ENCODE assay signal across 9 mouse cellular contexts in the genomic region with DNA sequence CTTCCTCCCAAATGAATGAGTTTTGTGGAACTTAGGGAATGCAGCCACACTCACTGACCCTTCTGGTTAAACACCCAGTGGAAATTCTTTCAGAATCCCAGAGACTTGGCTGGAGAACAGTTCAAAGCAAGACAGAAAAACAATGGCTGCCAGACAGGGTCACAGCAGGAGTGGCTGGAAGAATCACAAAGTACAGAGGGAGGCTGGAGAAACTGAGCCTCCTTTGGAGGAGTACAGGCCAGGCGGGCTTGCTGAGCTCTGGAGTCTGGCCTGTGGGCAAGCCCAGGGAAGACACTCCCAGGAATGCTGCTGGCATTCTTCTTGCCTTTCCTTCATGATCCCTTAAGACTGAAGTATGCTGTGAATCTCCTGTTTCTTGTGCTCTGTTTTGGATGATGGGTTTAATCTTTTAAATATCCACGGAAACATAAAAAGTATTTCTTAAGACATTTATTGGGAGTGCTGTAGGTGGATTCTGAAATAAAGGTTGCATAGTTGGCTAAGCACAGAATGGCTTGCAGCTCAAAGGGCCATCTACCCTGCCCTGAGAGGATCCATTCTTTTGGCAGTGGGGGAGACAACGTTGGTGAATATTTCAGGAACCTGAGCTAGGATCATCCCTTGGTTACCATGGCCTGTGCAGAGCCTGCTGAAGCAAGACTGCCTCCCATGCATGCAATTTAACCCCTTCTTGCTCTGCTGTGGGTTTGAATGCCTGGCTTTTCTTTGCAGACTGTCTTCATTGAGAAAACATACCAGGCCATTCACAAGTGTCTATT.
DNase-seq lines count a peak whose midpoint lies in the region; ATAC-seq lines count a peak whose summit lies in the region.
"Had no signal": no experiment of that assay in that cellular context is flagged by ENCODE, and none has a peak within 500 bp of the region (broad histone marks: within the 10 kb centered on the region; RNA-seq: fewer than 3 reads in every experiment).

No protein-coding gene starts in this region.

- no peaks in the 10 kb centered on the region for H3K27me3 ChIP-seq in midbrain, embryonic 12.5 days
- no peaks in the 10 kb centered on the region for H3K27me3 ChIP-seq in midbrain, embryonic 16.5 days (ENCODE audit: control insufficient read depth, insufficient read depth, low read depth, low read length)
- no peaks in the 10 kb centered on the region for H3K27me3 ChIP-seq in embryonic facial prominence, embryonic 10.5 days (replicated peaks; ENCODE audit: low read depth, poor library complexity, severe bottlenecking)
- no peaks in the 10 kb centered on the region for H3K27me3 ChIP-seq in limb, embryonic 15.5 days
- no peaks in the 10 kb centered on the region for H3K27me3 ChIP-seq in liver, embryonic 12.5 days (replicated peaks)

- no peak overlapping the region for H3K4me2 ChIP-seq in midbrain, embryonic 12.5 days (replicated peaks)
- no peak overlapping the region for H3K4me2 ChIP-seq in midbrain, embryonic 16.5 days (ENCODE audit: low read length)
- H3K4me2 ChIP-seq in limb, embryonic 15.5 days, result no peak overlapping the region
- H3K4me2 ChIP-seq in liver, embryonic 12.5 days, result no peak overlapping the region

- H3K4me3 ChIP-seq in midbrain, embryonic 12.5 days, result no peak overlapping the region
- H3K4me3 ChIP-seq in midbrain, embryonic 16.5 days (ENCODE audit: low read depth, low read length), result no peak overlapping the region
- H3K4me3 ChIP-seq in embryonic facial prominence, embryonic 10.5 days, result no peak overlapping the region
- H3K4me3 ChIP-seq in limb, embryonic 15.5 days, result no peak overlapping the region
- H3K4me3 ChIP-seq in liver, embryonic 12.5 days, result no peak overlapping the region

- DNase-seq in gastrocnemius, postnatal 10 days, result peak; percentile 9
- no peak for DNase-seq in gastrocnemius, postnatal 4 days (ENCODE audit: low spot score in 2 of 2)
- DNase-seq in embryonic facial prominence, embryonic 10.5 days (ENCODE audit: low spot score), result peak; percentile 17
- no peak for DNase-seq in left cerebral cortex, adult 8-10 months (ENCODE audit: low spot score in 2 of 2)
- DNase-seq: lung, postnatal 10 days had no signal

- 16% methylated on average over 3 of the region's 3 CpGs for WGBS in midbrain, embryonic 12.5 days
- WGBS in midbrain, embryonic 16.5 days, result 21% methylated on average over 3 of the region's 3 CpGs
- 34% methylated on average over 3 of the region's 3 CpGs for WGBS in embryonic facial prominence, embryonic 10.5 days
- 39% methylated on average over 3 of the region's 3 CpGs for WGBS in limb, embryonic 15.5 days
- WGBS in liver, embryonic 12.5 days (ENCODE audit: insufficient replicate concordance), result 30% methylated on average over 3 of the region's 3 CpGs

- no peaks in the 10 kb centered on the region for H3K36me3 ChIP-seq in midbrain, embryonic 12.5 days
- H3K36me3 ChIP-seq in midbrain, embryonic 16.5 days (ENCODE audit: control insufficient read depth, insufficient read depth, low read length), result no peaks in the 10 kb centered on the region
- no peaks in the 10 kb centered on the region for H3K36me3 ChIP-seq in embryonic facial prominence, embryonic 10.5 days (replicated peaks)
- H3K36me3 ChIP-seq in limb, embryonic 15.5 days, result no peaks in the 10 kb centered on the region
- H3K36me3 ChIP-seq in liver, embryonic 12.5 days, result no peaks in the 10 kb centered on the region

- 0 out of 2 replicates have a peak overlapping the region, but pooled peaks have one; percentile 20 for H3K27ac ChIP-seq in midbrain, embryonic 12.5 days (replicated peaks)
- no peak overlapping the region for H3K27ac ChIP-seq in midbrain, embryonic 16.5 days (ENCODE audit: low read length)
- H3K27ac ChIP-seq in embryonic facial prominence, embryonic 10.5 days (replicated peaks), result no peak overlapping the region
- H3K27ac ChIP-seq in limb, embryonic 15.5 days, result no peak overlapping the region
- no peak overlapping the region for H3K27ac ChIP-seq in liver, embryonic 12.5 days

- no peak overlapping the region for H3K9ac ChIP-seq in midbrain, embryonic 12.5 days (replicated peaks)
- H3K9ac ChIP-seq in midbrain, embryonic 16.5 days (ENCODE audit: low read depth, low read length), result no peak overlapping the region
- no peak overlapping the region for H3K9ac ChIP-seq in limb, embryonic 15.5 days
- H3K9ac ChIP-seq in liver, embryonic 12.5 days, result no peak overlapping the region

- peaks cover 8% of the 10 kb centered on the region; the same call in 1 of the 2 replicates for H3K4me1 ChIP-seq in midbrain, embryonic 12.5 days
- peaks cover 2% of the 10 kb centered on the region; the same call in 1 of the 2 replicates for H3K4me1 ChIP-seq in midbrain, embryonic 16.5 days (ENCODE audit: control insufficient read depth, insufficient read depth, low read length)
- H3K4me1 ChIP-seq in embryonic facial prominence, embryonic 10.5 days, result peaks cover 5% of the 10 kb centered on the region; the same call in 1 of the 2 replicates
- H3K4me1 ChIP-seq in limb, embryonic 15.5 days, result no peaks in the 10 kb centered on the region
- no peaks in the 10 kb centered on the region for H3K4me1 ChIP-seq in liver, embryonic 12.5 days

- peak; percentile 41; the same call in 1 of the 2 replicates for ATAC-seq in midbrain, embryonic 12.5 days (ENCODE audit: low FRiP score, low read depth)
- ATAC-seq in midbrain, embryonic 16.5 days, result no peak; the same call in 1 of the 2 replicates
- 0 out of 2 replicates have a peak, but pooled peaks have one; percentile 52 for ATAC-seq in limb, embryonic 15.5 days (ENCODE audit: insufficient number of reproducible peaks, low FRiP score, low TSS enrichment, low read depth)
- no peak for ATAC-seq in liver, embryonic 12.5 days

- H3K9me3 ChIP-seq in midbrain, embryonic 12.5 days, result no peaks in the 10 kb centered on the region
- no peaks in the 10 kb centered on the region for H3K9me3 ChIP-seq in midbrain, embryonic 16.5 days (replicated peaks; ENCODE audit: control insufficient read depth, low read length, poor library complexity, severe bottlenecking)
- no peaks in the 10 kb centered on the region for H3K9me3 ChIP-seq in embryonic facial prominence, embryonic 10.5 days
- H3K9me3 ChIP-seq in limb, embryonic 15.5 days, result no peaks in the 10 kb centered on the region
- H3K9me3 ChIP-seq in liver, embryonic 12.5 days (replicated peaks), result no peaks in the 10 kb centered on the region

Comparison
In these comparisons a context has a peak if more than half of its experiments do, and no peak if none do; other contexts are left out.
1. DNase-seq: peak in gastrocnemius, postnatal 10 days (single experiment) and embryonic facial prominence, embryonic 10.5 days (single experiment); none in gastrocnemius, postnatal 4 days (0 of 2) and left cerebral cortex, adult 8-10 months (0 of 2).
2. ATAC-seq: peak in midbrain, embryonic 12.5 days (single experiment) and limb, embryonic 15.5 days (single experiment); none in midbrain, embryonic 16.5 days (single experiment) and liver, embryonic 12.5 days (single experiment).